Mouse (Mus musculus) CH12.LX (cell line): ENCODE measurements around the gene Vtn. TPM values are rescaled to one million over a fixed set of nuclear protein-coding genes. Genes with fewer than 3 reads are reported as not detected.

Experiments
- DNase-seq: peaks from one replicate; pipeline ENCODE4 v3.0.0-alpha.2; 2013; ENCODE audit errors: extremely low read depth
- H3K27ac ChIP-seq: 2 replicates; pipeline ENCODE4 v1.5.1; 2012; ENCODE audit warnings: low read depth, mild to moderate bottlenecking, control low read depth, moderate library complexity; ENCODE audit not compliant: insufficient read depth
- H3K27me3 ChIP-seq: replicated peaks from 2 replicates; pipeline ENCODE3; 2012; ENCODE audit warnings: inconsistent platforms
- H3K36me3 ChIP-seq, 2 experiments: replicated peaks in 1 of 2; 2 replicates each; pipeline versions ENCODE3 to v1.6.1; 2012; ENCODE audit warnings: inconsistent platforms in 1 of 2, low read length in 1 of 2, mild to moderate bottlenecking in 1 of 2, mixed read lengths in 1 of 2, moderate library complexity in 1 of 2; ENCODE audit not compliant: control insufficient read depth in 1 of 2, insufficient read depth in 1 of 2
- H3K4me1 ChIP-seq, 2 experiments: 2 replicates each; pipeline ENCODE4 v1.6.1; 2012; ENCODE audit warnings: inconsistent platforms in 1 of 2, moderate library complexity in 1 of 2; ENCODE audit not compliant: insufficient read depth in 2 of 2, control insufficient read depth in 1 of 2
- H3K4me2 ChIP-seq: 2 replicates; pipeline ENCODE4 v1.6.1; 2012; ENCODE audit warnings: low read depth, mild to moderate bottlenecking, control low read depth; ENCODE audit not compliant: poor library complexity, insufficient read depth, severe bottlenecking
- H3K4me3 ChIP-seq, 3 experiments: fragments of 150-350 bp in 1 of 3; sonication (generic) in 1 of 3; replicated peaks in 1 of 3; 2 replicates each; pipeline versions ENCODE3 to v1.5.1; 2011 to 2012; ENCODE audit warnings: low read depth in 2 of 3, low read length in 2 of 3, mild to moderate bottlenecking in 2 of 3, moderate library complexity in 2 of 3, control low read depth in 1 of 3, improper control_type of control experiment in 1 of 3, inconsistent platforms in 1 of 3, mixed read lengths in 1 of 3; ENCODE audit not compliant: poor library complexity in 1 of 3
- H3K79me2 ChIP-seq: replicated peaks from 2 replicates; pipeline ENCODE4 v1.6.1; 2012; ENCODE audit warnings: mild to moderate bottlenecking, moderate library complexity; ENCODE audit not compliant: control insufficient read depth, poor library complexity, insufficient read depth, severe bottlenecking; ENCODE audit errors: extremely low read depth
- H3K9ac ChIP-seq: 2 replicates; pipeline ENCODE4 v1.6.1; 2012; ENCODE audit warnings: low read depth, mild to moderate bottlenecking, control low read depth, moderate library complexity; ENCODE audit not compliant: insufficient read depth
- H3K9me3 ChIP-seq: replicated peaks from 2 replicates; pipeline ENCODE3; 2012; ENCODE audit warnings: low read length, inconsistent platforms, mixed read lengths
- CHD1 ChIP-seq: IDR thresholded peaks from 2 replicates; pipeline ENCODE4 v1.6.1; 2012; ENCODE audit warnings: low read depth, low read length, improper control_type of control experiment, inconsistent platforms
- CHD2 ChIP-seq: IDR thresholded peaks from 2 replicates; pipeline ENCODE4 v1.6.1; 2011; ENCODE audit warnings: low read length, improper control_type of control experiment
- CTCF ChIP-seq, 2 experiments: IDR thresholded peaks in 1 of 2; conservative IDR thresholded peaks in 1 of 2; 2 replicates each; pipeline ENCODE4 v1.5.1; 2011 to 2012; ENCODE audit warnings: low read depth in 2 of 2, low read length in 2 of 2, improper control_type of control experiment in 1 of 2, inconsistent platforms in 1 of 2, mild to moderate bottlenecking in 1 of 2, moderate library complexity in 1 of 2
- E2F4 ChIP-seq: IDR thresholded peaks from 2 replicates; pipeline ENCODE4 v1.6.1; 2011; ENCODE audit warnings: low read depth, low read length, improper control_type of control experiment; ENCODE audit not compliant: insufficient replicate concordance
- ELF1 ChIP-seq: IDR thresholded peaks from 2 replicates; pipeline ENCODE4 v1.6.1; 2014; ENCODE audit warnings: low read depth, mild to moderate bottlenecking, inconsistent platforms, low read length, improper control_type of control experiment
- ETS1 ChIP-seq: conservative IDR thresholded peaks from 2 replicates; pipeline ENCODE4 v1.6.1; 2012; ENCODE audit warnings: low read depth, mild to moderate bottlenecking, inconsistent platforms, low read length, improper control_type of control experiment, moderate library complexity
- GABPA ChIP-seq: IDR thresholded peaks from 2 replicates; pipeline ENCODE4 v1.6.1; 2012; ENCODE audit warnings: low read depth, low read length, improper control_type of control experiment, inconsistent platforms; ENCODE audit not compliant: insufficient replicate concordance
- IRF4 ChIP-seq: IDR thresholded peaks from 2 replicates; pipeline ENCODE4 v1.6.1; 2014; ENCODE audit warnings: low read depth, mild to moderate bottlenecking, inconsistent platforms, low read length, improper control_type of control experiment
- JUND ChIP-seq: conservative IDR thresholded peaks from 2 replicates; pipeline ENCODE4 v1.6.1; 2011; ENCODE audit warnings: low read depth, low read length, improper control_type of control experiment
- KAT2A ChIP-seq: IDR thresholded peaks from 2 replicates; pipeline ENCODE4 v1.6.1; 2012; ENCODE audit warnings: low read length, improper control_type of control experiment, inconsistent platforms; ENCODE audit not compliant: insufficient replicate concordance
- MAFK ChIP-seq: IDR thresholded peaks from 2 replicates; pipeline ENCODE4 v1.6.1; 2011; ENCODE audit warnings: low read length, improper control_type of control experiment; ENCODE audit not compliant: insufficient replicate concordance
- MAX ChIP-seq: IDR thresholded peaks from 2 replicates; pipeline ENCODE4 v1.6.1; 2011; ENCODE audit warnings: low read length, improper control_type of control experiment
- MEF2A ChIP-seq: IDR thresholded peaks from 2 replicates; pipeline ENCODE4 v1.6.1; 2014; ENCODE audit warnings: low read depth, mild to moderate bottlenecking, inconsistent platforms, low read length, improper control_type of control experiment, borderline replicate concordance
- MXI1 ChIP-seq: IDR thresholded peaks from 2 replicates; pipeline ENCODE4 v1.6.1; 2011; ENCODE audit warnings: mild to moderate bottlenecking, low read depth, low read length, improper control_type of control experiment
- MYC ChIP-seq: IDR thresholded peaks from 2 replicates; pipeline ENCODE4 v1.6.1; 2011; ENCODE audit warnings: low read depth, mild to moderate bottlenecking, improper control_type of control experiment, low read length
- NELFE ChIP-seq: IDR thresholded peaks from 2 replicates; pipeline ENCODE4 v1.6.1; 2011; ENCODE audit warnings: low read depth, low read length, improper control_type of control experiment
- NRF1 ChIP-seq: IDR thresholded peaks from 2 replicates; pipeline ENCODE4 v1.6.1; 2014; ENCODE audit warnings: low read depth, mild to moderate bottlenecking, inconsistent platforms, low read length, improper control_type of control experiment, moderate library complexity
- PAX5 ChIP-seq: IDR thresholded peaks from 2 replicates; pipeline ENCODE4 v1.6.1; 2012; ENCODE audit warnings: low read length, inconsistent platforms, mixed read lengths
- POLR2A ChIP-seq: IDR thresholded peaks from 2 replicates; pipeline ENCODE4 v1.6.1; 2011; ENCODE audit warnings: low read depth, mild to moderate bottlenecking, improper control_type of control experiment, low read length
- POLR2AphosphoS2 ChIP-seq: IDR thresholded peaks from 2 replicates; pipeline ENCODE4 v1.6.1; 2011; ENCODE audit warnings: low read depth, low read length, improper control_type of control experiment
- RCOR1 ChIP-seq: conservative IDR thresholded peaks from 2 replicates; pipeline ENCODE4 v1.6.1; 2012; ENCODE audit warnings: low read depth, mild to moderate bottlenecking, inconsistent platforms, low read length, improper control_type of control experiment
- SIN3A ChIP-seq: IDR thresholded peaks from 2 replicates; pipeline ENCODE4 v1.6.1; 2012; ENCODE audit warnings: low read length, improper control_type of control experiment, inconsistent platforms
- SMC3 ChIP-seq: IDR thresholded peaks from 2 replicates; pipeline ENCODE4 v1.6.1; 2011; ENCODE audit warnings: low read depth, low read length, improper control_type of control experiment
- TBP ChIP-seq: conservative IDR thresholded peaks from 2 replicates; pipeline ENCODE4 v1.6.1; 2011; ENCODE audit warnings: low read depth, low read length, improper control_type of control experiment
- UBTF ChIP-seq: IDR thresholded peaks from 2 replicates; pipeline ENCODE4 v1.6.1; 2012; ENCODE audit warnings: low read depth, mild to moderate bottlenecking, inconsistent platforms, low read length, improper control_type of control experiment, moderate library complexity
- USF1 ChIP-seq: IDR thresholded peaks from 2 replicates; pipeline ENCODE4 v1.6.1; 2014; ENCODE audit warnings: low read depth, mild to moderate bottlenecking, inconsistent platforms, low read length, improper control_type of control experiment
- ZC3H11A ChIP-seq: IDR thresholded peaks from 2 replicates; pipeline ENCODE4 v1.6.1; 2012; ENCODE audit warnings: low read depth, mild to moderate bottlenecking, inconsistent platforms, low read length, improper control_type of control experiment
- ZKSCAN1 ChIP-seq: IDR thresholded peaks from 2 replicates; pipeline ENCODE4 v1.6.1; 2012; ENCODE audit warnings: low read depth, inconsistent platforms, low read length, improper control_type of control experiment, borderline replicate concordance
- ZMIZ1 ChIP-seq: IDR thresholded peaks from 2 replicates; pipeline ENCODE4 v1.6.1; 2012; ENCODE audit warnings: low read depth, mild to moderate bottlenecking, inconsistent platforms, low read length, improper control_type of control experiment
- dilution Hi-C: fragments of 300-500 bp; cut with MboI; formaldehyde crosslinking; loops from 2 replicates; pipeline ENCODE4 v1.14.3; 2020; ENCODE audit warnings: low sequenced_read_pairs; ENCODE audit not compliant: extremely low pct_unique_long_range_greater_than_20kb, extremely low pct_ligation_motif_present
- in situ Hi-C: fragments of 300-500 bp; cut with MboI; formaldehyde crosslinking; loops from 3 replicates; pipeline ENCODE4 v1.14.3; 2019; ENCODE audit warnings: low sequenced_read_pairs, low pct_ligation_motif_present, low pct_unique_long_range_greater_than_20kb, mixed read lengths
- polyA plus RNA-seq: library from polyadenylated mRNA; unstranded; fragments of >175 nt; gene quantifications from 2 replicates; pipeline ENCODE4 v1.2.1, GENCODE M21; 2012; ENCODE audit warnings: low read depth; ENCODE audit not compliant: insufficient read length
- total RNA-seq, 2 experiments: library from RNA; depleted of rRNA; stranded (reverse); fragments of 300-350 nt in 1 of 2; fragments of >200 nt in 1 of 2; gene quantifications; 2 replicates each; pipeline ENCODE4 v1.2.3; 2012 to 2014

Vtn gene
- total and polyA plus RNA-seq, 3 experiments: not detected

GRCm38 (mm10) chr11:78549491-78549987 lies 50.6 kb downstream of the Vtn start:
- H3K9ac ChIP-seq: peak overlapping the region; percentile 58
- TF ChIP-seq USF1 (no peak), CHD1 (0 out of 2 replicates have a peak, but pooled peaks have one; percentile 6), GABPA (no peak), E2F4 (0 out of 2 replicates have a peak, but pooled peaks have one; percentile 5), MYC (0 out of 2 replicates have a peak, but pooled peaks have one; percentile 9)
- peak overlapping the region; percentile 60 to 86 (median 83) for H3K4me3 ChIP-seq
- H3K27ac ChIP-seq: no peak overlapping the region
- peaks cover 14% of the 10 kb centered on the region for H3K9me3 ChIP-seq
- peaks cover 55% of the 10 kb centered on the region for H3K79me2 ChIP-seq
- dilution Hi-C loops: no loop called here
- H3K4me1 ChIP-seq: peaks cover 10 to 45% of the 10 kb centered on the region in 2 experiments
- H3K4me2 ChIP-seq: peak overlapping the region; percentile 94
- DNase-seq: no peak
- in situ Hi-C loops: no loop called here
- H3K36me3 ChIP-seq: peaks cover 3 to 24% of the 10 kb centered on the region in 2 experiments
- H3K27me3 ChIP-seq: no peaks in the 10 kb centered on the region

DNA sequence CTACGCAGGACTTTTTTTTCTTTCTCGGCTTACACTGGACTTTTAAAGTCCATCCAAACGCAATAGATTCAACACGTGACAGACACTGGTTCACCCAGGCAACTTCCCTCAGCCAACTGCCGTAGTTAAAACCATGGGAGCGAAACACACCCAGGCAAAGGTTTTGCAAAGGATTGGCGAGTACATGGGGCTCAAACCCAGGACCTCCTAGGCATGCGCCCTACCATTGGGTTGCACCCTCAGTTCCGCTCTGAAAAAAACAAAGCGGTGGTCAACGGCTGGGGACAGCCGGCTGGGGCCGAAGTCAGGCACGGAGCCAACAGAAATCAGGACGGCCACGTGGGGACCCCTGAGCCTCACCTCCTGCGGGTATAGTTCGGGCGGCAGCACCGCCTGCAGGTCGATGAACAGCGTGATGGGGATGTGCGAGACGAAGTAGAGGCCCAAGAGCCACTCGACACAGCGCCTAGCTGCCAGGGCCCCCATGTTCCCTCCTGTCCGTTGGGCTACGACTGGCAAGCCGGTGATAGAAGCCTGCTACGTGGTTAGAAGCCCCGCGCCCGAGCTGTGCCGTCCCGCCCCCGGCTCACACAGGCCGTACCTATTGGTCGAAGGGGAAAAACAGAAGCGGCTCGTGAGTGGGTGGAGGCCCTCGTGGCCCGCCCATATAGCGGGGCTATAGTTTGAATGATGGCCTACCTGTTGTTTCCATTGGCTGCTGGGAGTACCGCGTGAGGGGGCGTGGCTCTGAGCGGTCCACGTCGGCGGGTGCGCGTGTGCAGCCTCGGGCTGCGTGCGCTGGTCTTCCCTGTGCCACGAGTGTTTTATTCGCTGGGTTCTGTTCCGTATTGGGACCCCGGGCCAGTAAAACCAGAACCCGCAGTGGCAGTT lies 51.5 kb downstream of the Vtn start, which contains the start of gene Tmem97:
Tmem97 (minus strand) TSS at position 610 of the 891 bp plus-strand sequence.
- peak within 1 kb of the TSS; percentile 61 for H3K9ac ChIP-seq
- H3K4me1 ChIP-seq: peaks cover 6 to 36% of the 10 kb centered on the region in 2 experiments
- peaks cover 46% of the 10 kb centered on the region for H3K79me2 ChIP-seq
- peak within 1 kb of the TSS; percentile 94 for H3K4me2 ChIP-seq
- dilution Hi-C loops: no loop called here
- H3K9me3 ChIP-seq: peaks cover 14% of the 10 kb centered on the region
- H3K4me3 ChIP-seq: peak within 1 kb of the TSS; percentile 60 to 86 (median 83)
- H3K36me3 ChIP-seq: peaks cover 3 to 15% of the 10 kb centered on the region in 2 experiments
- in situ Hi-C loops: loop anchor here (25.0 kb wide), 1 partner anchor 662 kb away; no protein-coding TSS in a partner anchor
- peak; percentile 99 for DNase-seq
- peak within 1 kb of the TSS; percentile 50 for H3K27ac ChIP-seq
- no peaks in the 10 kb centered on the region for H3K27me3 ChIP-seq
- TF ChIP-seq POLR2A: peak; percentile 99
- no peak; a peak in 1 of 4 replicates for TF ChIP-seq CTCF (conservative IDR thresholded peaks at IDR 0.05 in 1 of 2, IDR thresholded peaks at IDR 0.05 in 1 of 2; ENCODE audit: low read depth in 2 of 2, low read length in 2 of 2)
- peak; percentile 99 for TF ChIP-seq MXI1
- TF ChIP-seq NRF1: peak; percentile 86
- 0 out of 2 replicates have a peak, but pooled peaks have one; percentile 6 for TF ChIP-seq IRF4
- no peak for TF ChIP-seq MAFK
- peak; percentile 86 for TF ChIP-seq USF1
- no peak for TF ChIP-seq JUND
- peak; percentile 78 for TF ChIP-seq POLR2AphosphoS2
- no peak for TF ChIP-seq RCOR1
- TF ChIP-seq SMC3: no peak
- TF ChIP-seq MAX: peak; percentile 94
- TF ChIP-seq ZKSCAN1: no peak
- TF ChIP-seq ETS1: 0 out of 2 replicates have a peak, but pooled peaks have one; percentile 9
- TF ChIP-seq UBTF: peak; percentile 62; the same call in 1 of the 2 replicates
- TF ChIP-seq MYC: peak; percentile 85; the same call in 1 of the 2 replicates
- peak; percentile 17; the same call in 1 of the 2 replicates for TF ChIP-seq MEF2A
- TF ChIP-seq CHD2: peak; percentile 97
- no peak for TF ChIP-seq PAX5
- no peak for TF ChIP-seq GABPA
- TF ChIP-seq SIN3A: peak; percentile 97
- TF ChIP-seq KAT2A: peak; percentile 77; the same call in 1 of the 2 replicates
- TF ChIP-seq ELF1: peak; percentile 67
- TF ChIP-seq TBP: peak; percentile 79; the same call in 1 of the 2 replicates
- TF ChIP-seq NELFE: peak; percentile 93
- peak; percentile 90 for TF ChIP-seq ZMIZ1
- TF ChIP-seq CHD1: peak; percentile 20; the same call in 1 of the 2 replicates
- no peak for TF ChIP-seq ZC3H11A
